Mouse (Mus musculus): ENCODE measurements around the gene Atpaf2. TPM values are rescaled to one million over a fixed set of nuclear protein-coding genes. Genes with fewer than 3 reads are reported as not detected.

Gene Atpaf2
- polyA plus RNA-seq, 1 experiment from 2014 or later, result 40.1 TPM

DNA sequence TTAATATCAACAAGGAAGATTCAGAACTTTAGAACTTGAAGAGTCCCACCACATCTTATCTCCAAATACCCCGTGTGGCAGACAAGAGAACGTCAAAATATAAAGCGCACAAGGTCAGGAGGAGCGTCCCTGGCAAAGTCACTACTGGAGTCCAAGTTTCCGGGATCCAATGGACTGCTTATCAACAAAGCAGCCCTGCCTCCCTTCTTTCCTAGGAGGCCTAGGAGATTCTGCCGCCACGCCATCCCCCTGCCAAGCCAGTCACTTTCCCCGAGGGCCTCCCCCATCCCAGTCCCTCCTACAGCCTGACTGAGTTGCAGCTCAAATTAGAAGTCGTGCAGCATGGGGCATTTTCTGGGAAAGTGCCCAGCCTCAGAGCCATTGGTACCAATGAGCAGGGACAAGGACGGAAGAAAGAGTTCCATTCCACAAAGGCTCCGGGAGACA lies 66.3 kb downstream of the Atpaf2 start:
- no peak for DNase-seq (ENCODE audit: low spot score)
- H3K27ac ChIP-seq (ENCODE audit: low read depth, low read length), result no peak overlapping the region

DNA sequence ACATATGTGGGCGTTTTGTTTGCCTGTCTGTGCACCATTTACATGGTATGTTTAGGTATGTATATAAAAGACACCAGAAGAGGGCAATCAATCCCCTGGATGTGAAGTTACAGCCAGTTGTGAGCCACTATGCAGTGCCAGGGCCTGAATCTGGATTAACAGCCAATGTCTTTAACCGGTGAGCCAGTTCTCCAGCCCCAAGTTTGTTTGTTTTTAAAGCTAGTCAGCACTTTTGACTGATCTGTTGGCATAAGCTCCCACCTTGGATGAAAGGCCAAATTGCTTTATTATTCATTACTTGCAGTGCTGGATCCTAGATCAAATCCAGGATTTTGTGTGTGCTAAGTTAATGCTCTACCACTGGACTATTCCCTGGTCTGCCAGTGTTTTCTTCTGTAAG lies 66.9 kb downstream of the Atpaf2 start:
- Histone ChIP-seq H3K9me3 (ENCODE audit: control insufficient read depth, low read length) (no peaks in the 10 kb centered on the region), H3K9ac (ENCODE audit: low read length) (no peak overlapping the region), H3K4me1 (replicated peaks; ENCODE audit: control insufficient read depth, insufficient read depth, low read length) (no peaks in the 10 kb centered on the region; the same call in 1 of the 2 replicates), H3K4me3 (ENCODE audit: low read depth, low read length) (no peak overlapping the region; the same call in 1 of the 2 replicates), H3K36me3 (ENCODE audit: control insufficient read depth, insufficient read depth, low read length) (no peaks in the 10 kb centered on the region), H3K27ac (ENCODE audit: low read depth, low read length) (no peak overlapping the region), H3K4me2 (ENCODE audit: low read depth, low read length, severe bottlenecking) (no peak overlapping the region), H3K27me3 (ENCODE audit: control insufficient read depth, insufficient read depth, low read length) (no peaks in the 10 kb centered on the region)
- no peak for DNase-seq (ENCODE audit: low spot score)
- no peak for ATAC-seq (replicated peaks; ENCODE audit: low FRiP score)
- 71% methylated on average over 2 of the region's 2 CpGs for WGBS

More for the DNA sequence above, 66.3 kb downstream of the Atpaf2 start:
- no peaks in the 10 kb centered on the region for H3K27me3 ChIP-seq (ENCODE audit: control insufficient read depth, insufficient read depth, low read length)
- H3K4me2 ChIP-seq (ENCODE audit: low read depth, low read length, severe bottlenecking), result peak overlapping the region; percentile 86
- WGBS, result 28% methylated on average over 11 of the region's 11 CpGs
- H3K4me3 ChIP-seq (ENCODE audit: low read depth, low read length), result peak overlapping the region; percentile 60
- H3K4me1 ChIP-seq (replicated peaks; ENCODE audit: control insufficient read depth, insufficient read depth, low read length), result no peaks in the 10 kb centered on the region; the same call in 1 of the 2 replicates
- no peak for ATAC-seq (replicated peaks; ENCODE audit: low FRiP score)
- H3K9me3 ChIP-seq (ENCODE audit: control insufficient read depth, low read length), result no peaks in the 10 kb centered on the region
- H3K36me3 ChIP-seq (ENCODE audit: control insufficient read depth, insufficient read depth, low read length), result no peaks in the 10 kb centered on the region
- H3K9ac ChIP-seq (ENCODE audit: low read length), result peak overlapping the region; percentile 61

Other genes starting within 250 kb of the Atpaf2 start
- 63.9 and 68.7 TPM in 2 replicates for gene Srebf1, start 195.9 kb downstream of the Atpaf2 start, polyA plus RNA-seq (2014; fragmentation: Nextera tagmentation; extraction: Ambion mirVana)
- gene Tom1l2, start 65.6 kb downstream of the Atpaf2 start, polyA plus RNA-seq (2014; fragmentation: Nextera tagmentation; extraction: Ambion mirVana), result 18.0 and 19.5 TPM in 2 replicates
- 1.6 and 2.1 TPM in 2 replicates for gene Drc3, start 65.1 kb downstream of the Atpaf2 start, polyA plus RNA-seq (2014; fragmentation: Nextera tagmentation; extraction: Ambion mirVana)
- 38.1 and 38.5 TPM in 2 replicates for gene Gid4, start 1.3 kb downstream of the Atpaf2 start, polyA plus RNA-seq (2014; fragmentation: Nextera tagmentation; extraction: Ambion mirVana)
- 121 and 133 TPM in 2 replicates for gene Drg2, start 36.1 kb upstream of the Atpaf2 start, polyA plus RNA-seq (2014; fragmentation: Nextera tagmentation; extraction: Ambion mirVana)
- gene Myo15, start 50.9 kb upstream of the Atpaf2 start, polyA plus RNA-seq (2014; fragmentation: Nextera tagmentation; extraction: Ambion mirVana), result 0.08 and 0.27 TPM in 2 replicates
- gene Alkbh5, start 117.9 kb upstream of the Atpaf2 start, polyA plus RNA-seq (2014; fragmentation: Nextera tagmentation; extraction: Ambion mirVana), result 38.0 and 41.2 TPM in 2 replicates